Mouse (Mus musculus) liver, embryonic 15.5 days (tissue): ENCODE results near the gene Tdp2. TPM values are rescaled to one million over a fixed set of nuclear protein-coding genes. Genes with fewer than 3 reads are reported as not detected.

ENCODE experiments used
- ATAC-seq: fragments of 200-750 bp; cut with Nextera tagmentation; 2 replicates; pipeline ENCODE4 v1.8.0; 2017; ENCODE audit warnings: moderate number of reproducible peaks, mild to moderate bottlenecking, moderate library complexity; ENCODE audit not compliant: insufficient read depth
- H3K27ac ChIP-seq: fragments of 300-500 bp; sonication (generic); replicated peaks from 2 replicates; pipeline ENCODE4 v1.5.1; 2015; ENCODE audit warnings: mild to moderate bottlenecking, inconsistent platforms
- H3K27me3 ChIP-seq: fragments of 300-500 bp; sonication (generic); 2 replicates; pipeline ENCODE4 v1.6.1; 2015; ENCODE audit warnings: mild to moderate bottlenecking, inconsistent platforms
- H3K36me3 ChIP-seq: fragments of 300-500 bp; sonication (generic); replicated peaks from 2 replicates; pipeline ENCODE4 v1.6.1; 2015; ENCODE audit warnings: moderate library complexity, mild to moderate bottlenecking, inconsistent platforms
- H3K4me1 ChIP-seq: fragments of 300-500 bp; sonication (generic); replicated peaks from 2 replicates; pipeline ENCODE4 v1.6.1; 2015; ENCODE audit warnings: inconsistent platforms
- H3K4me2 ChIP-seq: fragments of 300-500 bp; sonication (generic); 2 replicates; pipeline ENCODE4 v1.6.1; 2015; ENCODE audit warnings: moderate library complexity, mild to moderate bottlenecking, inconsistent platforms
- H3K4me3 ChIP-seq: fragments of 300-500 bp; sonication (generic); replicated peaks from 2 replicates; pipeline ENCODE4 v1.5.1; 2015; ENCODE audit warnings: mild to moderate bottlenecking, inconsistent platforms
- H3K9ac ChIP-seq: fragments of 300-500 bp; sonication (generic); 2 replicates; pipeline ENCODE4 v1.6.1; 2015; ENCODE audit warnings: moderate library complexity, mild to moderate bottlenecking, inconsistent platforms
- H3K9me3 ChIP-seq: fragments of 300-500 bp; sonication (generic); replicated peaks from 2 replicates; pipeline ENCODE4 v1.6.1; 2016; ENCODE audit warnings: inconsistent platforms
- WGBS: fragments of 180-500 bp; shearing (Covaris S2); methylation state at CpG from one replicate; pipeline ENCODE4 v1.1.7; 2015; ENCODE audit warnings: mixed read lengths; ENCODE audit not compliant: insufficient replicate concordance; 5-methylcytosine and 5-hydroxymethylcytosine counted together
- polyA plus RNA-seq: library from polyadenylated mRNA; unstranded; fragments of >200 nt; fragmentation: Nextera tagmentation; extraction: Ambion mirVana; gene quantifications from 2 replicates; pipeline ENCODE4 v1.2.1, GENCODE M21; 2015

Gene Tdp2
- polyA plus RNA-seq, 1 experiment from 2014 or later: 23.2 TPM

DNA sequence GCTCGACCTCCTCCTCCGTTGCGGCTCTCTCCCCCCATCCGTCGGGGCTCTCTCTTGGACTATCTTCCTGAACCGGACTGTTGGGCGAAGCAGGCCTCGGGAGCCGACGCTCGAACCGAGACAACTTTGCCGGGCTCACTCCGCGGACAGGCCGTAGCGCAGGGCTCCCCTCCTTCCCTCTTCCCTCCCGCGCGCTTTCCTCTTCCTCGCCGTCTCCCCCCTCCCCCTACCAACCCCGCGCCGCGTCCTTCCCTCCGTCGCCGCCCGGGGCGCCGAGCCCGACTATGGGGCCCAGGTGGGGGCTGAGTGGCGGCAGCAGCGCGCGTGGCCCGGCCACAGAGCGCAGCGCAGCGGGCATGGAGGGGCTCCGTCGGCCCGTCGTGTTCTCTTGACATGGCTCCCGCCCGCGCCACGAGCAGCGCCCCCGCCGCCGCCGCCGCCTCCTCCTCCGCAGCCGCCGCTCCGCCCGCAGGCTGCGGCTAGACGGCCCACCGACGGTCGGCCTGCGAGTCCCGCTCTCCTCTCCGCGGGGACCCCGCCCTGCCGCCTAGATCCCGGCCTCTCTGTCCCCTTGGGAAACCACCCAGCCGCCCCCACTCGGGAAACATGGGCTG is 30.1 kb upstream of the Tdp2 start, which contains the start of gene BC005537:
BC005537 (plus strand) TSS at position 350 of the 614 bp plus-strand sequence.
- ATAC-seq: peak; percentile 33
- peaks cover 29% of the 10 kb centered on the region for H3K4me1 ChIP-seq
- peak within 1 kb of the TSS; percentile 94 for H3K4me3 ChIP-seq
- peak within 1 kb of the TSS; percentile 100 for H3K27ac ChIP-seq
- H3K9ac ChIP-seq: peak within 1 kb of the TSS; percentile 100
- no peaks in the 10 kb centered on the region for H3K27me3 ChIP-seq
- H3K4me2 ChIP-seq: peak within 1 kb of the TSS; percentile 89
- no peaks in the 10 kb centered on the region for H3K9me3 ChIP-seq
- H3K36me3 ChIP-seq: peaks cover 16% of the 10 kb centered on the region
- under 1% methylated on average over 72 of the region's 74 CpGs for WGBS

DNA sequence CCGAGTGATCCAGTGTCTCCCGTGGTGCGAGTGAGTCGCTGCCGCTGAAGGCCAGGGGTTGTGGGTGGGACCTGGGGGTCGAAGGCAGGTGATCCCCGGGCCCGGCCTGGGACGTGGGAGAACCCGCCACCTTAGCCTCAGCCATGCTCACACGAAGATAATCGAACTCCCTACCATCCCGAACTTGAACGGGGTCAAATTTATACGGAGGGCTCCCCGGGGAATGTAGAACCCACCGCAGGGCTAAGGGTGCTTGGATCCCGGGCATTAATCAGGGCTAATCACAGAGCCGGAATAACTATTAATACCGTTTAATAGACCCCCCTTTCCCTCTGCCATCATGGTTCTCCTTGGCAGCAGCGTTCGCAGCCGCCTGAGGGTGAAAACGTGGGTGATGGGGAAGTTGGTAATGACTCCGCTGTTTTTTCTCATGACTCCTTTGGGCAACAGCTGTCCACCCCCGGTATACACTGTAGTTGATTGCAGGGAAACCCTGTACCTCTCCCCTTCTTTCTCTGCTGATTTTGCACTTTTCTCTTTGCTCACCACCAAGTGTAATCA is 29.3 kb upstream of the Tdp2 start:
- WGBS: under 1% methylated on average over 26 of the region's 26 CpGs

DNA sequence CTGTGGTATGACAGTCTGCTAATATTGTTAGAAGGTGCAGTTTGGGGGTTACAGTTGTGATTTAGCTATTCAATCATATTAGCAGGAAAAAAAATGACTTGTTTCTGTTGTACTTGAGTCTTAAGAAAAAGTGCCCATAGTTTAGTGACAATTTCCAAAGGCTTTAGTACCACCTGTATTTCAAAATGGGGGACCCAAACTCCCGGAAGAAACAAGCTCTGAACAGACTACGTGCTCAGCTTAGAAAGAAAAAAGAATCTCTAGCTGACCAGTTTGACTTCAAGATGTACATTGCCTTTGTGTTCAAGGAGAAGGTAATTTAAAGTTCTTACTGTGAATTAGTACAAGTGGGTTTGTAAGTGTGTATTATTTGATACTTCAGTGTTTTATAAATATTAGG is 28.3 kb upstream of the Tdp2 start:
- Histone ChIP-seq H3K4me3 (peak overlapping the region; percentile 94), H3K27ac (peak overlapping the region; percentile 100), H3K9ac (peak overlapping the region; percentile 100), H3K36me3 (peaks cover 32% of the 10 kb centered on the region), H3K9me3 (no peaks in the 10 kb centered on the region), H3K4me1 (peaks cover 37% of the 10 kb centered on the region), H3K4me2 (peak overlapping the region; percentile 89), H3K27me3 (no peaks in the 10 kb centered on the region)
- no peak for ATAC-seq
- 11% methylated on average over 2 of the region's 2 CpGs for WGBS

More for the DNA sequence above, 29.3 kb upstream of the Tdp2 start:
- no peak for ATAC-seq
- peaks cover 22% of the 10 kb centered on the region for H3K36me3 ChIP-seq
- peak overlapping the region; percentile 100 for H3K27ac ChIP-seq
- peak overlapping the region; percentile 94 for H3K4me3 ChIP-seq
- no peaks in the 10 kb centered on the region for H3K27me3 ChIP-seq
- no peaks in the 10 kb centered on the region for H3K9me3 ChIP-seq
- H3K9ac ChIP-seq: peak overlapping the region; percentile 100
- H3K4me2 ChIP-seq: peak overlapping the region; percentile 89
- peaks cover 32% of the 10 kb centered on the region for H3K4me1 ChIP-seq

DNA sequence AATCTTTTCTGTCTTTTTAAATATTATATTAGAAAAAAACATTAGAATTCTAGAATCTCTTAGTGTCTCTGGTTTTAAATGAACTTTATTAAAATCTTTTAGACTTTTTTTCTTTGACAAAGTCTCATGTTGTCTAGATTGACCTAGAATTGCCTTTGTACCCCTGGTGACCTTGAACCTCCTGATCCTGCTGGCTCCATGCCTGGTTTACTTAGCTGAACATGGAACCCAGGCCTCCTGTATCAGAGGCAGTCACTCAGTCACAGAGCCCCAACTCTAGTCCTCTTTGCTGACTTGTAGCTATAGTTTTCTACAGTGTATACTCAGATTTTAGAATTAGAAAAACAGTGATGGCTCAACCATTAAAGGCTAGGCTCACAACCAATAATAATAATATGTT is 25.4 kb upstream of the Tdp2 start:
- H3K36me3 ChIP-seq: peaks cover 60% of the 10 kb centered on the region
- ATAC-seq: no peak

DNA sequence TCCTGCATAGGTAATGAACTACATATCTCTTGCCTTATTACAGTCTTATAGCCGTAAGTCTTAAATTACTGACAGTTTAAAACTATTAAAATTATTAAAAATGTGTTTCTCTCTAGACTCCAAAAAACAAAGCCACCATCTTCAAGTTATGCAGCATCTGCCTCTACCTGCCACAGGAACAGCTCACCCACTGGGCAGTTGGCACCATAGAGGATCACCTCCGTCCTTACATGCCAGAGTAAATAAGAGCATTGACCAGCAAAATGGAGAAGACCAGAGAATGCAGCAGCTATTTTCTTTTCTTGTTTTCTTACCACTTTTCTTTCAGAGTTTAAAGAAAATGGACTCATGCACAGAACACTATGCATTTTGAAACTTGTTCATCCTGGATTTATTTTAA is 19.0 kb upstream of the Tdp2 start:
- no peak overlapping the region for H3K4me2 ChIP-seq
- 91% methylated on average over 2 of the region's 2 CpGs for WGBS
- H3K27ac ChIP-seq: no peak overlapping the region
- H3K9me3 ChIP-seq: no peaks in the 10 kb centered on the region
- H3K36me3 ChIP-seq: peaks cover 89% of the 10 kb centered on the region
- no peaks in the 10 kb centered on the region for H3K27me3 ChIP-seq
- H3K4me3 ChIP-seq: no peak overlapping the region
- H3K4me1 ChIP-seq: peaks cover 10% of the 10 kb centered on the region
- ATAC-seq: no peak
- H3K9ac ChIP-seq: no peak overlapping the region

More for the DNA sequence above, 25.4 kb upstream of the Tdp2 start:
- no peak overlapping the region for H3K27ac ChIP-seq
- H3K27me3 ChIP-seq: no peaks in the 10 kb centered on the region
- no peak overlapping the region for H3K4me3 ChIP-seq
- H3K9ac ChIP-seq: no peak overlapping the region
- no peak overlapping the region; the same call in 1 of the 2 replicates for H3K4me2 ChIP-seq
- H3K9me3 ChIP-seq: no peaks in the 10 kb centered on the region
- peaks cover 28% of the 10 kb centered on the region for H3K4me1 ChIP-seq

DNA sequence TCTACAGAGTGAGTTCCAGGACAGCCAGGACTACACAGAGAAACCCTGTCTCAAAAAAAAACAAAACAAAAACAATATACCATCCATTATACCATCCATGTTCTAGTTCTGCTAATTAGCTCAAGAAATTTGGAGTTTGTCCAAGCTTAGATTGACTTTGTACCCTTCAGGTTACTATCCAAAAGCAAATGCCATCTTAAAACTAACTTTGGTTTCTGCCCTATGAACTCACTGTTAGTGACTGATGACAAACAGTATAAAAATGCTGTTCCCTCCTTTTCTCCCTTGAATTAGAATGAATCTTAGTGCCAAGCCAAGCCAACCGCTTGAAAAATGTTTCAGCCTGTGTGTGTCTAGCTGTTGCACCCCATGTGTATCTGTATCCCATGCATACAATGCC is 16.9 kb upstream of the Tdp2 start:
- Histone ChIP-seq H3K27me3 (no peaks in the 10 kb centered on the region), H3K4me1 (peaks cover 8% of the 10 kb centered on the region), H3K4me2 (no peak overlapping the region), H3K9me3 (no peaks in the 10 kb centered on the region), H3K4me3 (no peak overlapping the region), H3K36me3 (peaks cover 79% of the 10 kb centered on the region), H3K9ac (no peak overlapping the region), H3K27ac (no peak overlapping the region)
- ATAC-seq: no peak
- 92% methylated on average over 1 of the region's 1 CpGs for WGBS

DNA sequence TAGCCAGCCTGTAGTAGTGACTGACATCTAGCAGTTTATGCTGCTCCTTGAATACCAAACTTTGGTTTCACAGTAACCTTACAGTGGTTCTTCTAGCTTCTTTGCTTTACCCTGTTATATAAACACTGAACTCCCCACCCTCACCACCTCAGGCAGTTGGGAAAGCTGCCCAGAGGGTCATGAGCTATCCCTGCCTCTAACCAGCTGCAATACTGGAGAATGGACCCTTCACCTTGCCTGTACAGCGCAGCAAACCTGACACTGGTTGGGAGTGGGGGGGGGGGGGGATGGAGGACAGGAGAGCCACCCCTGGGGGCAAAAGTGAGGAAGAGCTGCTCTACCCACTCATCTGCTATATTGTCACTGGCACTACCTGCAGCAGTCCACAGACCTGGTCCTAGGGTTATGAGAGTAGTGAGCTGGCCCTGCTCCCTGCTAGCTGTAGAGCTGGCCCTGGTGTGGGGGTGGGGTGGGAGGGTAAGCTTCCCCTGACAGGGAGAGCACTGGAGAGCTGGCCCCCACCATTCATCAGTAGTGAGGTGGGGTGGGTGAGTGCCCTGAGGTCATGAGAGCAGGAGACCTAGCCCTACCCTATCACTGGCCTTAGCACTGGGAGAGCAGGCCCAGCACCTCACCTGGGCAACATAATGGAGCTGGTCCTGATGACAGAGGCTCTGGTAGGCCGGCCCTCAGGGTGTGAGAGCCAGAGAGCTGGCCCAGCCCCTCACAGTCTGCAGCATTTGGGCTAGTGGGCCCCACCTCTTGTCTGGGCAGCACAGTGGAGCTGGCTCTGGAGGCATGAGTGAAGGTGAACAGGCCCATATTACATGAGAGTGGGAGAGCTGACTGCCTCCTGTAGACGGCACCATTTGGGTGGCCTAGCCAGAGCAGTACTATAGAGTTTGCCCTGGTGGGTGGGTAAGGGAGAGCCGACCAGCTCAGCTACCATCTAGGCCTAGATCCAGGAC is 15.1 kb upstream of the Tdp2 start:
- H3K27ac ChIP-seq: no peak overlapping the region
- H3K4me3 ChIP-seq: no peak overlapping the region
- H3K4me2 ChIP-seq: no peak overlapping the region
- peaks cover 8% of the 10 kb centered on the region for H3K4me1 ChIP-seq
- ATAC-seq: peak; percentile 55
- no peak overlapping the region for H3K9ac ChIP-seq
- peaks cover 66% of the 10 kb centered on the region for H3K36me3 ChIP-seq
- WGBS: 67% methylated on average over 4 of the region's 4 CpGs
- H3K9me3 ChIP-seq: no peaks in the 10 kb centered on the region
- no peaks in the 10 kb centered on the region for H3K27me3 ChIP-seq

DNA sequence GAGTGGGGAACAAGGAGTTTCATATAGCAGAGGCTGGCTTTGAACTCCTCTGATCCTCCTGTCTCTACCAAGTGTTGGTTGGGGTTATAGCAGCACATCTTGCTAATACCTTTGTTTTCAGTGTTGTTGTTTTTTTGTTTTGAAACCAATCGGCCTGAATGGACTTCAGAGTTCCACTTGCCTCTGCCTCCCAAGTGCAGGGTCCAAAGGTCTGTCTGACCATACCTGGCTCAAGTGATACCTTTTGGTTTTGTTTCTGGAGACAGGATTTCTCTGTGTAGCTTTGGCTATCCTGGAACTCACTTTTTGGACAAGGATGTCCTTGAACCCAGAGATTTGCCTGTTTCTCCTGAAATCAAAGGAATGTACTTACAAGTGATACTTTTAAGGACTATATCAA is 11.5 kb upstream of the Tdp2 start:
- no peak overlapping the region for H3K4me2 ChIP-seq
- H3K36me3 ChIP-seq: peaks cover 33% of the 10 kb centered on the region
- no peaks in the 10 kb centered on the region for H3K9me3 ChIP-seq
- H3K27ac ChIP-seq: no peak overlapping the region
- H3K4me1 ChIP-seq: peaks cover 8% of the 10 kb centered on the region; the same call in 1 of the 2 replicates
- no peak overlapping the region for H3K9ac ChIP-seq
- 61% methylated on average over 1 of the region's 1 CpGs for WGBS
- no peak for ATAC-seq
- H3K27me3 ChIP-seq: no peaks in the 10 kb centered on the region
- H3K4me3 ChIP-seq: no peak overlapping the region

DNA sequence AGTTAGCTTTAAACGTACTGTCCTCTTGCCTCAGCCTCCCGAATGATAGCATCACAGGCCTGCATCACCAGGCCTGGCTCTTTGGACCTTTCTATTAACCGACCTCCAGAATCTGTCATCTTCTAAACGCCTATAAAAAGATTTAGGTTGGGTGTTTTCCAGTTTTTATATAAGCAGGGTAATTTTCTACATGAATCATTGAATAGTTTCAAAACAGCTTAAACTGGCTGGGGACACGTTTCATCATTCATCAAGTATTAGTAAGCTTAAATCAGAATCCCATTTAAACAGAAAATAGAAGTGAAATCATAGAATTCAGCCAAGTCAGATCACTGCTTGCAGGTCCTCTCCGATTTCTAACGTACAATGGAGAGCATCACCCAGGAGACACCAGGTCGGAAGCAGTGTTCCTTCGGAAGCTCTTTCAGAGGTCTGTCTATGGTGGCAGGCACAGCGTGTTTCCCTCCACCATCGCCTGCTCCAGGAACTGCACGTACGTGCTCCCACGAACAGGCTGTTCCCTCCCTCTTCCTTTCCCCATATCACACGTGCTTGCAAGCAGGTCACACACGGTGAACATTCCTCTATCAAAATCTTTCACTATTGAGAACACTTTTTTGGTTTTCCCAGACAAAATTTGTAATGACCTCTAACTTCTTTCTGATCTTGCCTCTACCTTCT is 8.7 kb upstream of the Tdp2 start:
- WGBS: 74% methylated on average over 16 of the region's 16 CpGs
- Histone ChIP-seq H3K9ac (no peak overlapping the region), H3K36me3 (peaks cover 12% of the 10 kb centered on the region; the same call in 1 of the 2 replicates), H3K4me2 (no peak overlapping the region), H3K27me3 (no peaks in the 10 kb centered on the region), H3K9me3 (no peaks in the 10 kb centered on the region), H3K27ac (no peak overlapping the region), H3K4me3 (no peak overlapping the region), H3K4me1 (no peaks in the 10 kb centered on the region)
- no peak for ATAC-seq

DNA sequence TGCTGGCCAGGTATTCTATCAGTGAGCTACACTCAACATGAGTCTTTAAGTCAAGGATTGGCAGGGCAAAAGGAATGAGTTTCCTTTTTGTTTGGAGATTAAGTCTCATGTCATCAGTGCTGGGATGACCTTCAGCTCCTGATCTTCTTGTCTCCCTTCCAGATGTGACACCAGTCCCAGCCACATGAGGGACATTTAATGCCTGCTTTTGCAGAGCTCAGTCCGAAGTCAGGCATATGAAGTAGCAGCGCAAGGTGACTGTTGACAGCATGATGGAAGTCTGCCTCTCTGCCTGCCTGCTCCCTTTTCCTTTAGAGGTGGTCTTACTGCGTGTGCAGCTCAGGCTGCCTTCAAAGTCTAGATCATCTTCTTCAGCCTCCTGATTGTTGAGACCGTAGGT is 6.8 kb upstream of the Tdp2 start:
- no peaks in the 10 kb centered on the region for H3K27me3 ChIP-seq
- H3K9me3 ChIP-seq: no peaks in the 10 kb centered on the region
- no peak overlapping the region for H3K9ac ChIP-seq
- WGBS: 83% methylated on average over 4 of the region's 4 CpGs
- 0 out of 2 replicates have a peak, but pooled peaks cover 4% of the 10 kb centered on the region for H3K36me3 ChIP-seq
- H3K4me3 ChIP-seq: no peak overlapping the region
- peaks cover under 1% of the 10 kb centered on the region for H3K4me1 ChIP-seq
- H3K27ac ChIP-seq: no peak overlapping the region
- no peak overlapping the region for H3K4me2 ChIP-seq
- ATAC-seq: no peak
